Mouse (Mus musculus) Patski (cell line): Measurements from ENCODE around the gene Rhbdd3. TPM values are rescaled to one million over a fixed set of nuclear protein-coding genes. Genes with fewer than 3 reads are reported as not detected.
"Not testable (repeated sequence)": the region's sequence is repeated elsewhere in the genome, so short reads cannot be mapped to it uniquely, and the experiment has no call there.

ENCODE experiments used
- ATAC-seq: fragments of 100-300 bp; one replicate; pipeline ENCODE4 v1.8.0; 2021
- CTCF ChIA-PET: fragments of 350-600 bp; sonication (Branson Sonifier 250); formaldehyde crosslinking; loops from one replicate; lab custom pipeline; 2022; ENCODE audit warnings: inconsistent platforms; lab: Charles Lee
- POLR2A ChIA-PET: fragments of 350-600 bp; sonication (Branson Sonifier 250); formaldehyde crosslinking; loops from one replicate; lab custom pipeline; 2022; ENCODE audit warnings: antibody characterized with exemption, inconsistent platforms; lab: Charles Lee
- DNase-seq: peaks from one replicate; pipeline ENCODE4 v3.0.0-alpha.2; 2011; ENCODE audit warnings: low read depth, low spot score
- H3K27me3 ChIP-seq: fragments of 371-371 bp; one replicate; pipeline ENCODE4 v1.5.1; 2021
- CTCF ChIP-seq: fragments of 100-300 bp; IDR thresholded peaks from one replicate; pipeline ENCODE4 v1.5.1; 2021
- in situ Hi-C: fragments of 300-500 bp; cut with MboI; formaldehyde crosslinking; loops from 3 replicates; pipeline ENCODE4 v1.11.1; 2018; ENCODE audit warnings: low pct_unique_long_range_greater_than_20kb, mixed read lengths
- polyA plus RNA-seq: library from polyadenylated mRNA; unstranded; gene quantifications from one replicate; pipeline ENCODE4 v1.2.3, GENCODE M21; 2021

Rhbdd3 gene
- polyA plus RNA-seq, 1 experiment from 2014 or later: 35.4 TPM

DNA sequence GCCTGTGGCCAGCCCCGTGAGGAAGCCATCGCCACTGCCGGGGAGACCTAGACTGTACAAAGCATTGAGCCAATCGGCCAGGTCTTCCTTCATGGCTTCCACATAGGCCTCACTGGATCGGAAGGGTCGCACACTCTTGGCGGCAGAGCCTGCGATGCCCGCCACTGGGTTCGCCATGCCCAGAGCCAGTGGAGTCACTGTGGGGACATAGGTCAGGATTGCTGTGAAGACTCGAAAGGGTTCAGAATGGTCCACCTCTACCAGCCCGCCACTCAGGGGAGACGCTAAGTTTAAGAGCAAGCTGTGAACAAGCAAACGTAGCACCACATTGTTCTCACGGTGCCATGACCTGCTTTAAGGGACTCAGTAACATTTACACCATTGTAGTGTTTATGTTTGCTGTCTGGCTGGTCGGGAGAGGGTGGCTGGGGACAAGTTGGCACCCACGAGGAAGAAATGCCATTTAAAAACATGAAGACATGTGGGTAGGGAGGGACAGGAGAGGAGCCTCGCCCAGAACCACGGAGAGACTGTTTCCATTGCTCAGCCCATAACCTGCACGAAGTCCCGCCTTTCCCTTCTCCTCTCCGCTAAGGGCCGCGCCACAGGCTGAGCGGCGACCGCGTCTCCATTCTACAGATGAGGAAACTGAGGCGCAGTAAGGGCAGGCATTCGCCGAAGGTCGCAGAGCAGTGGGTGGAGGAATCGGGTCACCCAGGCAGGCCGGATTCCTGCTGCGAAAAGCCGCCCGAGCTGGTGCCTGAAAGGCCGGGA, 34.3 kb upstream of the Rhbdd3 start:
- ChIA-PET POLR2A (interaction anchor here (0.9 to 1.4 kb wide), 3 partner anchors 28 to 48 kb away, joined by 3 to 5 read pairs (median 4); no protein-coding TSS in a partner anchor), CTCF (interaction anchor here (1.5 to 1.9 kb wide), 3 partner anchors 42 to 50 kb away, joined by 6 to 7 read pairs (median 7); no protein-coding TSS in a partner anchor)
- TF ChIP-seq CTCF: no peak
- ATAC-seq (no peak), DNase-seq (no peak)
- in situ Hi-C loops: loop anchor here (5.0 kb wide), 1 partner anchor 47 kb away; no protein-coding TSS in a partner anchor
- no peaks in the 10 kb centered on the region for H3K27me3 ChIP-seq

DNA sequence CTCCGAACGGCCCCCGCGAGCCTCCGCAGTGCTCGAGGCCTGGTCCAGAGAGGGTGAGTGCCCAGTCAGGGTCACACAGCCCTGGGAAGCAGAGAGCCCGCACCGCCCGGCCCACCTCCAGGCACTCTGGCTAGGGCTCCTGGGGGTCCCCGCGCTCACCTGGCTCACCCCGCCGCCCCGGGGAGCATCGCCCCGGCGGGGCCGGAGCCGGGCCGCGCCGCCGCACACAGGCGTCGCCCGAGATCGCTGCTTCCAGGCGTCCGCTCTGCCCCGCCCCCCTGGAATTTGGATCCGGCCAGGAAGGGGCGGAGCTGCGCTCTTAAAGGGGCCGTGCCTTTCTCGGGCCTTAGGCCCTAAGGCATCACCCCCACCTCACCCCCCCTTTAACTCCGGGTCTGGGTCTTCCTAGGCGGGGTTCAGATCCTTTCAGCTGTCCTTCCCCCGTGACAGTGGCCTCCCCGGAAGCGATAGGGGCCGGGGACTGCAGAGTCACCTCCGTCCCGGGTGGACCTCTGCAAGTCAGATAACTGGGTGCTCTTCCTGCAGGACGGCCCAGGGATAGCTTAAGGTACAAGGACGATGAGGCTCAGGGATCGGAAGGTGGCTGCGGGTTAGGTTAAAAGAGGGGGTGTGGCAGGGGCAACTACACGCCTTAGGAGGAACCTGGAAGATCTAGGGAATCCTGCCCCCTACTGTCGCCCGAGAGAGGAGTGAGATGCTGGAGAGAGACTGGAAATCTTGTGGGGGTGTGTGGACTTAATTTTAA, 33.5 kb upstream of the Rhbdd3 start, which contains the start of gene Gas2l1:
TSS of gene Gas2l1 (minus strand) at position 272 of the 766 bp plus-strand sequence.
- peak; percentile 64 for DNase-seq
- CTCF ChIA-PET: interaction anchor here (0.7 to 1.9 kb wide), 9 partner anchors 9 to 67 kb away, joined by 3 to 7 read pairs (median 3); no protein-coding TSS in a partner anchor
- no peak for TF ChIP-seq CTCF
- POLR2A ChIA-PET: interaction anchor here (0.9 to 1.4 kb wide), 3 partner anchors 28 to 49 kb away, joined by 3 to 5 read pairs (median 4); no protein-coding TSS in a partner anchor
- peak; percentile 75 for ATAC-seq
- H3K27me3 ChIP-seq: no peaks in the 10 kb centered on the region
- in situ Hi-C loops: loop anchor here (5.0 kb wide), 1 partner anchor 48 kb away; no protein-coding TSS in a partner anchor

DNA sequence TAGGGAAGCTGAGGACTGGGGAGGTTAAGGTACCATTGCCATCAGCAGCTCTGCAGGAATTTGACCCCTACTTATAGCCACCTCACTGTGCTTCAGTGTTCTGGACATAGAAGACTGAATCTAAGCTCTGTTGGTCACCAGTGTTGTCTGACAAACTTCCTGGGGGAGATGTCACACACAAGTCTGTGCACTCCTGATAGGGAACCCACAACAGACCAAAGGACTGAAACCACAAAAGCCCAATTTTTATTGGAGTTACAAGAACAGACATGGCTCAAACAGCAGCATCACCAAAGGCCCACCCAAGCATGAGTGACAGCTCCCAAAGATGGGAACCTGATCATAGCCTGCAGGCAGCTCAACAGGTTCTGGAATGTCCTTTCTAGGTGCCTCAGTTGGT, 31.7 kb upstream of the Rhbdd3 start:
- CTCF ChIA-PET: interaction anchor here (0.8 to 1.1 kb wide), 2 partner anchors 8 to 9 kb away, joined by 3 read pairs; partner anchors contain the start of gene Rasl10a
- no peak for TF ChIP-seq CTCF
- in situ Hi-C loops: loop anchor here (5.0 kb wide), 1 partner anchor 50 kb away; no protein-coding TSS in a partner anchor

DNA sequence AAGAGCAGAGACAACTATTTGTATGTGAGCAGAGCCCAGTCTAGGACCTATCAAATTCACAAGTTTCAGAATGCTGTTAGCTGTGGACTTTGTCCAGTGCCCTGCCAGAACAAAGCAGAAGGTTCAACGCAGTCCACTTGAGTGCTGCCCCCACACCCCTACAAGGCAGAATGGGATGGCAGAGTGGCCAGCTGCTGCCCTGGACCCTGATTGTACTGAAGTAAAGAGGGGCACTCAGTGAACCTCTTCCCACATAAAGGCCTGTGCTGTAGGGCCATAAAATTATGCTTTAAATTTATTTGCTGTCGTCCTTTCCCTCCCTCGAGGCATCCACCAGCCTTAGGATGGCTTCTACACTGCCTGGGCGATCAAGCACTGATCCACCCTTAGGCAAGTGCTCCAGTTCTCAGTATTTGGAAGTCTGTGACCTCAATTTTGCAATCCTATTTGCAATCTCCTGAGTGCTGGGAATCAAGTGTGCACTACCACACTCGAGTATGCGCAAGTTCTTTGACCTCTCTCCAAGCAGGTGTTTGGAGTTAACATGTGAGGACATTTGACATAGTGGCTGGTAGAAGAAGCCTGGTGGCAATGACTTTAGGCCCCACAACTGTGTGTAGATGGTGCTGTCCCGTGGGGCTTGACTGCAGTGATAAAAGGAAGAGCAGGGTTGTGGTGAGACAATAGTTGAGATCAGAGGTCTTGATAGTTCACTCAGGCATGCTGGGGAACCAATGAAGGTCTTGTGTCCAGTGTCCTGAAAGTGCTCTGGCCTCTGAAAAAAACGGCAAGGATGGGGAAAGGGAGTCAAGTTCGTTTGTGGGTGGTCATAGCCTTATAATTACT, 30.4 kb upstream of the Rhbdd3 start:
- CTCF ChIA-PET: interaction anchor here (1.1 kb wide), 1 partner anchor 10 kb away, joined by 3 read pairs; the partner anchor contains the start of gene Rasl10a
- POLR2A ChIA-PET: no interaction called here
- no peaks in the 10 kb centered on the region for H3K27me3 ChIP-seq
- DNase-seq: no peak
- no peak for TF ChIP-seq CTCF
- in situ Hi-C loops: loop anchor here (5.0 kb wide), 1 partner anchor 51 kb away; no protein-coding TSS in a partner anchor
- ATAC-seq: no peak

More for the DNA sequence above, 31.7 kb upstream of the Rhbdd3 start:
- no peaks in the 10 kb centered on the region for H3K27me3 ChIP-seq
- no peak for ATAC-seq
- POLR2A ChIA-PET: interaction anchor here (1.2 kb wide), 1 partner anchor 51 kb away, joined by 4 read pairs; no protein-coding TSS in a partner anchor
- no peak for DNase-seq

DNA sequence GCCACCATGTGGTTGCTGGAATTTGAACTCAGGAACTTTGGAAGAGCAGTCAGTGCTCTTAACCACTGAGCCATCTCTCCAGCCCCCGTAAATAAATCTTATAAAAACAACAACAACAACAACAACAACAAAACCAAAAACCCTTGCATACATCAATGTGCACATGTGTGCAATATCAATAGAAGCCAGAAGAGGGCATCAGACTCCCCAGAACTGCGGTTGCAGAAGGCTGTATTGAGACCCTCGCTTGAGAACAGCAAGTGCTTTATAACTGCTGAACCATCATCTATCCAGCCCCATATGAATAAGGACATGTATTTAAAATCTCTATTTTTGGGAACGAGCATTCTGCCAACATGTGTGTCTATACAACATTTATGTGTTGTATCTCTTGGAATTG, 23.8 kb upstream of the Rhbdd3 start:
- ChIA-PET POLR2A (no interaction called here), CTCF (interaction anchor here (1.0 to 2.9 kb wide), 7 partner anchors 8 to 17 kb away, joined by 3 to 18 read pairs (median 3); partner anchors contain the start of gene Gas2l1)
- DNase-seq: no peak
- in situ Hi-C loops: no loop called here
- TF ChIP-seq CTCF: peak; percentile 69
- no peak for ATAC-seq
- no peaks in the 10 kb centered on the region for H3K27me3 ChIP-seq

DNA sequence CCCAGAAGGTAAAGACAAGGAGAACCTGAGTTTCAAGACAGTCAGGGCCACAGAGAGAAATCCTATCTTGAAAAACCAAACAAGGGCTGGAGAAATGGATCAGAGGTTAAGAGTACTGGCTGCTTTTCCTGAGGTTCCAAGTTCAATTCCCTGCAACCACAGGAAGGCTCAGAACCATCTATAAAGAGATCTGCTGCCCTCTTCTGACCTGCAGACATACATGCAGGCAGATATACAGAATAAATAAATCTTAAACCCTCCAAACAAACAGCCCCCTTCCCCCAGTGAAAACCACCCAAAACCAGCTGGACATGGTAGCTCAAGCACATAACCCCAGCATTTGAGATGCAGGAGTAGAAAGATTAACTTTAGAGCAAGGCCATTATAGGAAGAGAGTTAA, 23.0 kb upstream of the Rhbdd3 start:
- no peaks in the 10 kb centered on the region for H3K27me3 ChIP-seq
- in situ Hi-C loops: no loop called here
- ATAC-seq (no peak), DNase-seq (no peak)
- CTCF ChIA-PET: interaction anchor here (1.0 to 2.9 kb wide), 6 partner anchors 8 to 16 kb away, joined by 3 to 18 read pairs (median 4); no protein-coding TSS in a partner anchor
- POLR2A ChIA-PET: no interaction called here
- peak; percentile 44 for TF ChIP-seq CTCF

DNA sequence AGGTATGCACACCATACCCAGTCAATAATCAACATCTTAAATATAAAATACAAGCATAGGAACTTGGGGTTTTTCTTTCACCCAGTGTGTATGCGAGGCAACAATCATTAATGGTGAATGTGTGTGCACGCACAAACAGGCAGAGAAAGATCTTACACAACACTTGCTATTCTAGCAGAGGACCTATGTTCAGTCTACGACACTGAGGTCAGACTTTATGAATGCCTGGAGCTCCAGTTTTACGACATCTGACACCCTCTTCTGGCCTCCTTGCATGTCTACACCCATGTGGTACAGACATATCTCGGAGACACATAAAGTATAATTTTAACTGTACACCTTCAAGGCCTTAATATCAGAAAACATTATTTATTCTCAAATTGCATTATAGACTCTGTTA, 21.9 kb upstream of the Rhbdd3 start:
- DNase-seq, in situ Hi-C loops, ATAC-seq, H3K27me3 ChIP-seq, POLR2A ChIA-PET: not testable (repeated sequence)
- CTCF ChIA-PET: interaction anchor here (1.3 to 2.9 kb wide), 2 partner anchors 10 to 11 kb away, joined by 3 to 18 read pairs; no protein-coding TSS in a partner anchor

DNA sequence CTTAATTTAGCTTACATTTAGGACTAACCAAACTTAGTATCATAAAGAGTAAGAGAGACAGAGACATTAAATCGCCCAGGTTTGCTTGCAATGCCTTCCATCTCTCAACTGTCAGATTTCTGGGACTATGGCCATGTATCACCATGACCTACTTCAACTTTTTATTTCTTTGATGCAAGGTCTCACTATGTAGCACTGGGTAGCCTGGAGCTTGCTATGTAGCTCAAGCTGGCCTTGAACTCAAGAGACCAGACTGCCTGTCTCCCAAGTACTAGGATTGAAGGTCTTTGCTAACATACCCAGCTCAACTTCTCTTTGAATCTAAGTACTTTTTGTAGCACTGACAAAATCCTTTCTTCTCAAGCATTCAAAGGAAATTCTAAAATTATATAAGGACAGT, 9.6 kb upstream of the Rhbdd3 start:
- ChIA-PET POLR2A (interaction anchor here (1.6 kb wide), 1 partner anchor 10 kb away, joined by 6 read pairs; the partner anchor contains the start of genes Ewsr1 and Rhbdd3), CTCF (interaction anchor here (1.0 kb wide), 1 partner anchor 10 kb away, joined by 6 read pairs; the partner anchor contains the start of genes Ewsr1 and Rhbdd3)
- no peak for DNase-seq
- H3K27me3 ChIP-seq: no peaks in the 10 kb centered on the region
- ATAC-seq: no peak
- in situ Hi-C loops: no loop called here
- TF ChIP-seq CTCF: no peak

DNA sequence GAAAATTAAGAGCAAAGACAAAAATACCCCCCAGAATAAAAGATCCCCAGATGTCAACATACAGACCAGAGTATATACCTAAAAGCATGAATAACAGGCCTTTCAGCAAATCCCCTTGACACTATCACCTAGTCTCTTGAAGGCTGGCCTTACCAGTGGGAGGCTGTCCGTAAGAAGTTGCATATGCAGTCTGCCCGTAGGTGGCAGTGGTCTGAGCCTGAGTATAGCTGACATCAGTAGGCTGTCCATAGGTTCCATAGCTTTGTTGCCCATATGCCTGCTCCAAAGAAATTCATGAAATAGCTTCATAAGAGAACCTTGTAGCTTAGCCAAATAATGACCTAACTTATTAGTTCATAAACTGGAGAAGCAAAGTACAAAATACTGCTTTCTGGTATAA, 7.0 kb upstream of the Rhbdd3 start:
- no peak for ATAC-seq

More for the DNA sequence above, 7.0 kb upstream of the Rhbdd3 start:
- in situ Hi-C loops: no loop called here
- DNase-seq: no peak
- ChIA-PET POLR2A (no interaction called here), CTCF (interaction anchor here (1.1 to 1.3 kb wide), 2 partner anchors 17 to 20 kb away, joined by 3 read pairs; no protein-coding TSS in a partner anchor)
- no peaks in the 10 kb centered on the region for H3K27me3 ChIP-seq
- TF ChIP-seq CTCF: no peak
